Mouse (Mus musculus) left cerebral cortex, adult 2 months (tissue): ENCODE measurements around the gene Lrp3. TPM values are rescaled to one million over a fixed set of nuclear protein-coding genes. Genes with fewer than 3 reads are reported as not detected.
A peak's percentile ranks its signal among the peaks of the same experiment; 100 is the strongest.
"Not testable (repeated sequence)": the region's sequence is repeated elsewhere in the genome, so short reads cannot be mapped to it uniquely, and the experiment has no call there.

ENCODE experiments used
- DNase-seq, 2 experiments: peaks; one replicate each; pipeline ENCODE4 v3.0.0; 2021 to 2022; ENCODE audit warnings: low spot score in 2 of 2, mixed read lengths in 1 of 2; ENCODE audit errors: extremely low spot score in 1 of 2
- H3K27ac ChIP-seq: fragments of 200-600 bp; 2 replicates; pipeline ENCODE4 v1.8.1; 2022
- H3K4me3 ChIP-seq: fragments of 200-600 bp; 2 replicates; pipeline ENCODE4 v1.8.1; 2022
- CTCF ChIP-seq: fragments of 200-600 bp; IDR thresholded peaks from 2 replicates; pipeline ENCODE4 v1.8.1; 2022; ENCODE audit warnings: antibody characterized with exemption, mild to moderate bottlenecking, moderate library complexity
- intact Hi-C: fragments of 180-260 bp; cut with DNase I; formaldehyde crosslinking; loops from one replicate; pipeline ENCODE4 v1.15.1; 2025
- long read RNA-seq, 2 experiments: library from polyadenylated mRNA; stranded (forward); transcript quantifications; one replicate each; pipeline ENCODE4 v2.0.0; 2021; ENCODE audit warnings: borderline mapping rate in 2 of 2
- total RNA-seq, 2 experiments: library from RNA; stranded (reverse); gene quantifications; 2 replicates each; pipeline ENCODE4 v1.2.3; 2021

Gene Lrp3
- 10 to 100 TPM; 80.8 to 86.8 TPM for total RNA-seq
- long read RNA-seq, experiment 1, full-length matches to known transcripts = 210 of 304 reads
- long read RNA-seq, experiment 1, partial matches to known transcripts = 31 of 304 reads
- long read RNA-seq, experiment 1, other reads (novel, unspliced or antisense) = 63 of 304 reads
- long read RNA-seq, experiment 2, full-length matches to known transcripts = 158 of 240 reads
- long read RNA-seq, experiment 2, partial matches to known transcripts = 22 of 240 reads
- long read RNA-seq, experiment 2, other reads (novel, unspliced or antisense) = 60 of 240 reads

DNA sequence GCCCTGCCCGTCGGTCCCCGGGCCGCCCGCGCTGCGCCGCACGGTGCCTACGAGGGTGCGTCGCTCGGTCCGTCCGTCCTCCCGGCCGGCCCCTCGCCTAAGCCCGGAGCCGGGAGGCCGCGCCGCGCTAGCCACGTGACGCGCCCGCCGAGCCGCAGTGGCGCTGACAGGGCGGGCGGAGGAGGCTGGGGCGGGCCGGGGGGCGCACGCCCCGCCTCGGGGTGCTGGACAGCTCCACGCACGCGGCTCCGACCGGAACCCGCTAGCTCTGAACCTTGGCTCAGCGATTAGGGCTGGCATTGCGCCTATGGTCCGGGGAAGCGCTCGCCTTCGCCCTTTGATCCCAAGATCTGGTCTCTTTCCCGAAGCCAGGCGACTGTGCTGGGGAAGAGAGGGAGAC, at the start of gene Lrp3:
Lrp3 (minus strand) TSS at position 274 of the 400 bp plus-strand sequence.
- intact Hi-C loops = loop anchor here (2.0 kb wide), 1 partner anchor 20 kb away; no protein-coding TSS in a partner anchor
- TF ChIP-seq CTCF = no peak
- peak within 1 kb of the TSS; percentile 94 for H3K27ac ChIP-seq
- H3K4me3 ChIP-seq = peak within 1 kb of the TSS; percentile 62
- DNase-seq = peak; percentile 77 to 79

GRCm38 (mm10) chr7:35264746-35265145, 49.4 kb upstream of the Lrp3 start:
- intact Hi-C loops = loop anchor here (1.0 to 5.0 kb wide), 4 partner anchors 87 to 857 kb away; no protein-coding TSS in a partner anchor
- TF ChIP-seq CTCF = peak; percentile 69
- Histone ChIP-seq H3K4me3 (no peak overlapping the region), H3K27ac (no peak overlapping the region)
- DNase-seq = peak in 1 of 2 experiments; percentile 62

DNA sequence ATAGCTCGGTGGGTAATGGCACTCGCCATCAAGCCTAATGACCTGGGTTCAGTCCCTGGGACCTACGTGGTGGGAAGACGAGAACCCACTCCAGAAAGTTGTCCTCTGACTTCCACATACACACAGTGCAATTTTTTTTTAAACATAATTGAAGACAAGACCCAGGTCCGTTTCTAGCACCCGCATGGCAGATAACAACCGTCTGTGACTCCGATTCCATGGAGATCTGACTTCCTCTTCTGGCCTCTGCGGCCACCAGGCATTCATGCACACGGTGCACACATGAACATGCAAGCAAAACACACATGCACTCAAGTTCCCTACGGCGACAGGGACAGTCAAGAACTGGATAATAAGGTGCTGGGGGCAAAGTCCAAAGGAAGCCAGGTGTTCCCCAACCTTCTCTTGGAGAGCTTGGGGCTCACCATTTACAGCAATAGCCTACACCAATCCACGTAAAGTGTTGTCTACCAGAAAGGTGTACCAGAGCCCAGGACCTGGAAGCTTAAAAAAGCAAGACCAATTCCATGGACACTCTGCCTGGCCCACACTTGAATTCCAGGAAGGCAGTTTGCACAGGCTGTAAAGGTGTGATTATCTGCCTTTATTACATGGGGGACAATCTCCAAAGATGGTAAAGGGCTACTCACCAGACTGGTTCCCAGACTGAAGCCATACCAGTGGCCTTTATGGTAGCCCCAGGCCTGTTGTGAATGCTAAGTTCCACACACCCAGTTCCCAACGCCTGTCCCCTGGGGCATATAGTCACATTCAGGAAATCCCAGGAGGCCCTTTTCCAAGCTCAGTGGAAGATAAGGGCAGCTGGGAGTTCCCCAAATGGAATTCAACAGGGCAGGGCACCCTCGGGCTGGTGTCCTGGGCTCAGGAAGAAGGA, 48.5 kb upstream of the Lrp3 start:
- intact Hi-C loops = loop anchor here (1.0 to 5.0 kb wide), 3 partner anchors 87 to 587 kb away; no protein-coding TSS in a partner anchor
- no peak overlapping the region for H3K4me3 ChIP-seq
- no peak for DNase-seq
- TF ChIP-seq CTCF = no peak
- no peak overlapping the region for H3K27ac ChIP-seq

- no peak for DNase-seq
- Histone ChIP-seq H3K4me3 (no peak overlapping the region), H3K27ac (no peak overlapping the region)
- peak; percentile 14 for TF ChIP-seq CTCF
- intact Hi-C loops = no loop called here
Measured at GRCm38 (mm10) chr7:35259384-35259783, 44.1 kb upstream of the Lrp3 start.

- TF ChIP-seq CTCF = no peak
- intact Hi-C loops = no loop called here
- no peak for DNase-seq
- Histone ChIP-seq H3K27ac (no peak overlapping the region), H3K4me3 (no peak overlapping the region)
Measured at GRCm38 (mm10) chr7:35258294-35258693, 43.0 kb upstream of the Lrp3 start.

DNA sequence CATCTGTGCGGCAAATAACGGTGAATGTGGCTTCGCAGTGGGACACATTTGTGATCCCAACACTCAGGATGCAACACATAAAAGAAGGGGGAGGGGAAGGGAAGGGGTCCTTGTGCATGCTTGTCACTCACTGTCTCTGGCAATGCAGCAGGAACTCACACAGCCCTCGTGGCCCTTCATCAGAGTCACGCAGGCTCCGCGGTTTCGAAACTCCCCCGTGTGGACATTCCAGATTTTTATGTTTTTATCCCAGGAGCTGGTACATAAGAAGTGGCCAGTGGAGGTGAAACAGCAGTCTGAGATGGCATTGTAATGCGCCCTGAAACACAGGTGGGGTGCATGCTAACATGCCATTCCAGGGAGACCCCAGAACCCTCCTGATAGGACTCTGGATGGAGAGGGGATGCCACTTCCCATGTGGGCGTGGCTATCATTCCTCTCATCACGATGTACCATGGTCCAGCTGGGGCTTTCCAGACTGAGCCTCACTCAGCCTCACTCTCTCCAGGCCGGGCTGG, 36.8 kb upstream of the Lrp3 start:
- intact Hi-C loops = no loop called here
- Histone ChIP-seq H3K27ac (no peak overlapping the region), H3K4me3 (peak overlapping the region; percentile 21; the same call in 1 of the 2 replicates)
- peak in 1 of 2 experiments; percentile 39 for DNase-seq
- TF ChIP-seq CTCF = peak; percentile 56

DNA sequence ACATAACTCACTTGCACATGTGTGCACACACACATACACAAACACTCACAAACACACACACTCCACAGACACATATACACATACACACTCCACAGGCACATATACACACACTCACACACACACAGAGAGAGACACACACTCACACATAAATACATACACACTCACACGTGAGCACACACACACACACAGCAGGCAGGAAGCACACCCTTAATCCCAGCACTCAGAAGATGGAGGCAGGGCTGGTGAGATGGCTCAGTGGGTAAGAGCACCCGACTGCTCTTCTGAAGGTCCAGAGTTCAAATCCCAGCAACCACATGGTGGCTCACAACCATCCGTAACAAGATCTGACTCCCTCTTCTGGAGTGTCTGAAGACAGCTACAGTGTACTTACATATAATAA, 22.6 kb upstream of the Lrp3 start:
- intact Hi-C loops, DNase-seq: not testable (repeated sequence)

DNA sequence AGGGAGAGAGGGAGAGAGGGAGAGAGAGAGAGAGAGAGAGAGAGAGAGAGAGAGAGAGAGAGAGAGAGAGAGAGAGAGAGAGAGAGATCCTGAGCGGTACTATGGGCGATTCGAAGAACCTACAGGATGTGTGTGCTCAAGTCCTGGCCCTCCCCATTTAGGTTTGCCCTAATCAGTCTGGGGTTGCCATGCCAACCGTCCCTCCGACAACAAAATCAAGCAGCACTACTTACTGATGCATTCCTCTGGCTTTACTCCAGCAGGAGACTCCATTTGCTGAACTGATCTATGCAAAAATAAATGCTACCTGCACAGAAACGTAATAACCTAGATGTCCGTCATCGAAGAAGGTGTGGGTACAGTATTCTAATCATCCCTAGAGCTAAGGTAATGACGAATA, 20.0 kb upstream of the Lrp3 start:
- intact Hi-C loops = loop anchor here (2.0 kb wide), 1 partner anchor 21 kb away; the partner anchor contains the start of gene Lrp3

More for the DNA sequence above, 22.6 kb upstream of the Lrp3 start:
- not testable (repeated sequence) for H3K4me3 ChIP-seq, H3K27ac ChIP-seq

GRCm38 (mm10) chr7:35234361-35235245, 19.3 kb upstream of the Lrp3 start:
- intact Hi-C loops = loop anchor here (2.0 kb wide), 1 partner anchor 20 kb away; the partner anchor contains the start of gene Lrp3
- DNase-seq = peak; percentile 99
- peak overlapping the region; percentile 65 for H3K4me3 ChIP-seq
- H3K27ac ChIP-seq = peak overlapping the region; percentile 94
- no peak for TF ChIP-seq CTCF

More for the DNA sequence above, 20.0 kb upstream of the Lrp3 start:
- peak overlapping the region; percentile 81 for H3K27ac ChIP-seq
- TF ChIP-seq CTCF = no peak
- peak; percentile 42 to 65 for DNase-seq
- peak overlapping the region; percentile 46 for H3K4me3 ChIP-seq

GRCm38 (mm10) chr7:35233861-35234260, 18.6 kb upstream of the Lrp3 start:
- DNase-seq = no peak
- TF ChIP-seq CTCF = no peak
- Histone ChIP-seq H3K4me3 (peak overlapping the region; percentile 65), H3K27ac (peak overlapping the region; percentile 90)
- intact Hi-C loops = loop anchor here (2.0 kb wide), 1 partner anchor 19 kb away; the partner anchor contains the start of gene Lrp3
